Mouse (Mus musculus) stomach, embryonic 15.5 days (tissue): Measurements from ENCODE around the gene Mfsd2a. TPM values are rescaled to one million over a fixed set of nuclear protein-coding genes. Genes with fewer than 3 reads are reported as not detected.

Source experiments
- ATAC-seq: fragments of 200-750 bp; cut with Nextera tagmentation; 2 replicates; pipeline ENCODE4 v1.8.0; 2017; ENCODE audit warnings: low read depth, moderate number of reproducible peaks, moderate TSS enrichment; ENCODE audit not compliant: insufficient read depth, low FRiP score
- H3K27ac ChIP-seq: fragments of 300-500 bp; sonication (generic); 2 replicates; pipeline ENCODE4 v1.5.1; 2015; ENCODE audit warnings: mild to moderate bottlenecking, inconsistent platforms
- H3K27me3 ChIP-seq: fragments of 300-500 bp; sonication (generic); replicated peaks from 2 replicates; pipeline ENCODE4 v1.6.1; 2015; ENCODE audit warnings: inconsistent platforms
- H3K36me3 ChIP-seq: fragments of 300-500 bp; sonication (generic); 2 replicates; pipeline ENCODE4 v1.6.1; 2015; ENCODE audit warnings: inconsistent platforms
- H3K4me1 ChIP-seq: fragments of 300-500 bp; sonication (generic); 2 replicates; pipeline ENCODE4 v1.6.1; 2015; ENCODE audit warnings: inconsistent platforms
- H3K4me2 ChIP-seq: fragments of 300-500 bp; sonication (generic); 2 replicates; pipeline ENCODE4 v1.6.1; 2015; ENCODE audit warnings: mild to moderate bottlenecking, inconsistent platforms
- H3K4me3 ChIP-seq: fragments of 300-500 bp; sonication (generic); replicated peaks from 2 replicates; pipeline ENCODE4 v1.5.1; 2015; ENCODE audit warnings: inconsistent platforms
- H3K9ac ChIP-seq: fragments of 300-500 bp; sonication (generic); 2 replicates; pipeline ENCODE4 v1.6.1; 2015; ENCODE audit warnings: inconsistent platforms
- H3K9me3 ChIP-seq: fragments of 300-500 bp; sonication (generic); 2 replicates; pipeline ENCODE4 v1.6.1; 2016; ENCODE audit warnings: inconsistent platforms
- WGBS: fragments of 180-500 bp; shearing (Covaris S2); methylation state at CpG from one replicate; pipeline ENCODE4 v1.1.7; 2015; 5-methylcytosine and 5-hydroxymethylcytosine counted together
- polyA plus RNA-seq: library from polyadenylated mRNA; unstranded; fragments of >200 nt; fragmentation: Nextera tagmentation; extraction: Ambion mirVana; gene quantifications from 2 replicates; pipeline ENCODE4 v1.2.1, GENCODE M21; 2015

Mfsd2a gene
- polyA plus RNA-seq, 1 experiment from 2014 or later: 4.1 TPM

DNA sequence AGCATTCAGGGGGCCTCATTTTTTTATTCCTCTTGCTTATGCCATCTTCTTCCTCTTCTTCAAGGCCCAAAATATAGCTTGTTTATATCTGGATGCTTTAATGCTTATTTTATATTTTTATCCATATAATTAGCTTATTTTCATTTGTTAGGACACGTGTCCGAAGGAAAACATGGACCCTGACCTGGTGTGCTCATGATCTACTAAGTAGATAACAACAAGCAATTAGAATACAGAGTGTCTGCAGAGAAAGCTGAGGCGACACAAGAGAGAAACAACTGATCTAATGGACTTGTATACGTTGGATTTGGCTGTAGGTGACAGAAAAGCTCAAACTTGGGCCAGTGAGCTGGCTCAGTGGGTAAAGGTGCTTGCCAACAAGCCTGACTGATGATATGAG lies 15.9 kb upstream of the Mfsd2a start:
- Histone ChIP-seq H3K4me3 (no peak overlapping the region), H3K9ac (no peak overlapping the region), H3K27ac (no peak overlapping the region), H3K36me3 (no peaks in the 10 kb centered on the region), H3K27me3 (no peaks in the 10 kb centered on the region), H3K4me1 (no peaks in the 10 kb centered on the region), H3K9me3 (no peaks in the 10 kb centered on the region), H3K4me2 (no peak overlapping the region)
- 63% methylated on average over 4 of the region's 4 CpGs for WGBS
- no peak for ATAC-seq

DNA sequence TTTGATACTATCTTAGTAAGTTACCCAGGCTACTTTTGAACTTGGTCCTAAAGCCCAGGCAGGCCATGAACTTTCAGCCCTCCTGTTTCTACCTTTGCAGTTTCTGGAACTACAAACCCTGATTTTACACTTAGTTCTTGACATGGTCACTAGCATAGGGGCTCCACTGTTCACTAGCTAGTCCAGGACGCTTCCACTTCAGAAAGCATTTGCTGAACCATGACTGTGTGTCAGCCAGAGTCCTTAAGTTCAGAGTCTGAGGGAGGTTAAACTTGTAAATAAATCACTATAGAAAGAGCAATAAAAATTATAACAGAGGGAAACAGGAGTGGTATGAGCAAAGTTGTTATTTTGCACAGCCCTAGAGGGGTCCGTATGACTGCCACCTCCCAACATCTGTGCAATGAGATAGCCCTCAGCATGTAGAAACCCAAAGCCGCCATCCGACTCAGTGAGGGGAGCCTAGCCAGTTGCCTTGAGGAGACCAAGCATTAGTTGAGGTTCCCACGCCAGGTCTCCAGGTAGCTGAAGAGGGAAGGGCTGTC lies 14.1 kb upstream of the Mfsd2a start:
- WGBS: 79% methylated on average over 5 of the region's 5 CpGs
- Histone ChIP-seq H3K4me2 (no peak overlapping the region), H3K27ac (no peak overlapping the region), H3K9ac (no peak overlapping the region), H3K4me1 (no peaks in the 10 kb centered on the region), H3K27me3 (no peaks in the 10 kb centered on the region), H3K36me3 (no peaks in the 10 kb centered on the region), H3K4me3 (no peak overlapping the region), H3K9me3 (no peaks in the 10 kb centered on the region)
- ATAC-seq: no peak

DNA sequence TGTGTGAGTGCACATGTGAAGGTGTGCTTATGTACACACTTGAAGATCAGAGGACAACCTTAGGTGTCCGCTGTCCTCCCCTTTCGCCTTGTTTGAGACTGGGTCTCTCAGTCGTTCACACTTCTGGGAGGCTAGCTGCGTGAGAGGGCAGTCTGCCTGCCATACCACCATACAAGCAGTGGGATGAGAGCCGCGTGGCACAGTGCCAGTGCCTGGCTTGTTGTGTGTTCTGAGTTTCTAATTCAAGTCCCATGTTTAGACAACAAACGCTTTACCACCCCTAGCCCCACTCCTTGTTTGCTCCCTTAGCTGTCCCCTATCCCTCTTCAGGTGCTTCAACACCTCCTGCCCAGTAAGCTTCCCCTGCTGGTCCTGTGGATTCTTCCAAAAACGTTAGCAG lies 11.1 kb upstream of the Mfsd2a start:
- Histone ChIP-seq H3K27ac (no peak overlapping the region), H3K4me2 (no peak overlapping the region), H3K36me3 (no peaks in the 10 kb centered on the region), H3K9me3 (no peaks in the 10 kb centered on the region), H3K27me3 (no peaks in the 10 kb centered on the region), H3K9ac (no peak overlapping the region), H3K4me1 (no peaks in the 10 kb centered on the region), H3K4me3 (no peak overlapping the region)
- ATAC-seq: no peak
- 65% methylated on average over 8 of the region's 8 CpGs for WGBS

DNA sequence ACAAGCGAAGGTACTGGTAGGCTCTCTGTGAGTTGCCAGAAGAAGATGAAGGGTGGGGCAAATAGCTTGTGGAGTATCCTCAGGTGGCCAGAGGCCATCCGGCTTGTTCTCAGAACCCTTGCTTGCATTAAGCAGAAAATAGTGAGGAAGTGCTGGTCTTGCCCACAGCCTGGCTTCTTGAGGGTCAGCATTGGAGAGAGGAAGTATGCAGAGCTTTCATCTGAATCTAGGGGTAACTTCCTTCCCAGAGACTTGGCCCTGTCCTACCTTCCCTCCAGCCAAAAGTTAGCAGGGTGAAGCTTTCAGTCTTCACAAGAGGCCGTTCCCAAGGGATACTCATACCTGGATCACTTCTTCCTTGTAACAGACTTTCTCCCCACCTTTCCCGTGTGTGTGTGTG lies 10.7 kb upstream of the Mfsd2a start:
- no peak for ATAC-seq
- WGBS: 79% methylated on average over 4 of the region's 4 CpGs
- Histone ChIP-seq H3K4me2 (no peak overlapping the region), H3K27ac (no peak overlapping the region), H3K4me3 (no peak overlapping the region), H3K9me3 (no peaks in the 10 kb centered on the region), H3K27me3 (no peaks in the 10 kb centered on the region), H3K9ac (no peak overlapping the region), H3K4me1 (no peaks in the 10 kb centered on the region), H3K36me3 (no peaks in the 10 kb centered on the region)

DNA sequence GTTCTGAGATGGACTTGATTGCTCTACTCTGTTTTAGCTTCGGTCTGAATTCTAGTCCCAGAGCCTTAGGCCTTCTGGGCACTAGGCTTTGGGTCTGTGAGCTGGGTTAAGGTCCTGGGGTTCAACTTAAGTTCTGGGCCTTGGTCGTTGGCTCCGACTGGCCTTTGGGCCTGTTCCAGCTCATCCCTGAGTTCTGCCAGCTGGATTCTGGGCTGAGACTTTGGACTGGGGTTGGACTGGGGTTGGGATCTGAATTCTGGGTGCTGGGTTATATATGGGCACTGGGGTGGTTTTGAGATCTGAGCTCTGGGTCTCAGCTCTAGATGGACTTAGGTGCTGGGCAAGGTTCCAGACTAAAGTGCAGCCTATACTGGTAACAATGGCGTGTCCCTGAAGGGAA lies 10.2 kb upstream of the Mfsd2a start:
- Histone ChIP-seq H3K27ac (no peak overlapping the region), H3K9ac (no peak overlapping the region), H3K4me3 (no peak overlapping the region), H3K4me2 (no peak overlapping the region), H3K4me1 (no peaks in the 10 kb centered on the region), H3K27me3 (no peaks in the 10 kb centered on the region), H3K36me3 (no peaks in the 10 kb centered on the region), H3K9me3 (no peaks in the 10 kb centered on the region)
- ATAC-seq: no peak
- 78% methylated on average over 4 of the region's 4 CpGs for WGBS

DNA sequence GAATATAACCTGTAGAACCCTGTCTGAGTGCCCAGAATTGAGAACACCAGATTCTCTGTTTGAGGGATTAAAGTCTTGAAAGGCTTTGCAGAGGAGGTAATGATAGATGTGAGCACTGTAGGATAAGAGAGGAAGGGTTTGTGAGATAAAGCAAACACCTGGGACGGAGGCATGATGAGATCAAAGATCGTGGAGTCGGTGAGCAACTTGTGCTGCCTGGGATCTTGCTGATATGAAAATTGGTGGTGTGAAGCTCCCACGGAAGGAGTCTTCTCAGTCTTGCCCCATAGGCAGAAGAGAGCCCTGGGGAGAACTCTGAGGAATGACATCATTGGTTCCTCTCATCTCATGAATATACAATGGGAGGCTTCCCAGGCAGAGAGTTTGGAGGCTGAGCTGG lies 7.1 kb upstream of the Mfsd2a start:
- WGBS: 56% methylated on average over 4 of the region's 4 CpGs
- ATAC-seq: no peak

DNA sequence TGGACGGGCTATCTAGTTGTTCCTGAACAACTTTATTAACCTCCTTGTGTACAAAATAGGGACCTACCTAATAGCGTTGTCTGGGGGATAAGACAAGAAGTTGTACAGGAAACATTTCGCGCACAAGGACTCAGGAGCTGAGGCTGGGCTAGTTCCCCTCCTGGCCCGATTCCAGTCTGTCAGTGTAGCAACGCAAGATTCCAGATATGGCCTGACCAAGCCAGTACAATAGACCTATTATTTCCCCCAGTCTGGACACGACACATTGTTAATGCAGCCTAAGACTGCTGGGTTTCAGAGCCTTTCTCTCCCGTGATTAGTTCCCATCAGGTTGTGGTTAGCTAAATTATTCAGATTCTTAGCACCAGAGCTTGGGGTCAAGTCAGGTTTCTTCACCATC lies 1.8 kb upstream of the Mfsd2a start:
- ATAC-seq: peak; percentile 33; the same call in 1 of the 2 replicates
- 48% methylated on average over 8 of the region's 8 CpGs for WGBS

More for the DNA sequence above, 7.1 kb upstream of the Mfsd2a start:
- Histone ChIP-seq H3K4me3 (no peak overlapping the region), H3K27ac (no peak overlapping the region), H3K9me3 (no peaks in the 10 kb centered on the region), H3K4me2 (no peak overlapping the region), H3K4me1 (no peaks in the 10 kb centered on the region), H3K9ac (no peak overlapping the region), H3K36me3 (no peaks in the 10 kb centered on the region), H3K27me3 (no peaks in the 10 kb centered on the region)

DNA sequence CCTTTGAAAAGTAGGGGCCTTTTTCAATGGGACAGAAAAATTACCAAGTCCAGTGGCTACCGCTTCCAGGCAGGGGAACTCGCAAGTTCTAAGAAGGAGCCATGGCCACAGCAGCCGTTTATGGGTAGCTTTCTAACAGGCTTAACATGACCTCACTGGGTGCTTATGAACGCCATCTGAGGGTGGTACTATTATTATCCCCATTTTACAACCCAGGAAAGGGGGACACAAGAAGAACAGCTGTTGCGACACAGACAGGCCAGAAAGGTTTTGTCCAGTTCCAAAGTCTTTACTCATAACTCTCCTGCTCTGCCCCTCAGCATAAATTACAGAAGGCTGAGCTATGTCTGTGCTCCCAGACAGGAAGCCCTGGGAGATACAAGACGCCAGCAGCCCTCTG lies 601 bp upstream of the Mfsd2a start:
- Histone ChIP-seq H3K4me2 (peak overlapping the region; percentile 100), H3K4me1 (peaks cover 21% of the 10 kb centered on the region), H3K9me3 (no peaks in the 10 kb centered on the region), H3K9ac (no peak overlapping the region), H3K27me3 (peaks cover 10% of the 10 kb centered on the region; the same call in 1 of the 2 replicates), H3K27ac (no peak overlapping the region), H3K4me3 (peak overlapping the region; percentile 58; the same call in 1 of the 2 replicates), H3K36me3 (no peaks in the 10 kb centered on the region)
- no peak for ATAC-seq
- 54% methylated on average over 6 of the region's 6 CpGs for WGBS

More for the DNA sequence above, 1.8 kb upstream of the Mfsd2a start:
- no peak overlapping the region for H3K4me2 ChIP-seq
- H3K9me3 ChIP-seq: no peaks in the 10 kb centered on the region
- H3K36me3 ChIP-seq: no peaks in the 10 kb centered on the region
- no peak overlapping the region for H3K27ac ChIP-seq
- peaks cover 21% of the 10 kb centered on the region for H3K4me1 ChIP-seq
- no peak overlapping the region for H3K4me3 ChIP-seq
- peaks cover 10% of the 10 kb centered on the region; the same call in 1 of the 2 replicates for H3K27me3 ChIP-seq
- no peak overlapping the region for H3K9ac ChIP-seq

DNA sequence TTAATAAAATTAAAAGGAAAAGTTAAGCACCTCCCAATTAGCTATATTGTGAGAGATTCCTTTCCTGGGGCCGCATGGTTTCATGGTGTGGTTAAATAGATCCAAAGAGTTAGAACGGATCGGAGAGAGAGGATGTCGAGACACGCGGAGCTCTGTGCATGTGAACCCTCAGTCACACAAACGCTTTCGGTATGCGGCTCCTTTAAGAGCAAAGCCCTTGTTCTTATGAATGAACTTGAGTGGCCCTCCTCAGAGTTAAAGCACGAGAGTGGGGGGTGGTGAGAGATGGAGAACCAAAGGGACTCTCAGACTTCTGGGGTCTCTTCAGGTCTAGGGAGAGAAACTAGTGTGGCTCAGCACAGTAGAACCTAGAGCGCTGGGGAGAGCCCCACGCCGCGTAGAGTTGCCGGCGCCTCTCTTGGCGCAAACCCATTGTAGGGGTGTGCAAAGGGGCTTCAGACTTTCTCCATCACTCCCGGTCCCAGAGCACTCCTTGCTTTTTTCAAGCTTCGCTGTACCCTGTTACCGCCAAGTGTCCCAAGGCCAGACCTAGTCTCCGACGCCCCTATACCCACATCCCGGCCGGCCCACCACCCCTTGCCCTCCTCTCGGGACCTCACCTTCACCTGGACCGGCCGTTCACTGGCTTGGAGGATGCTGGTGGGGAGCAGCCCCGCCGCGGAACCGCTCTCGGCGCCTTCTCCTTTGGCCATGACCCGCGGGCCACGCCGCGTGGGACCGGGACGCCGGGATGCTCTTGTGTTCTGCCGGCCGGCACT lies 478 bp downstream of the Mfsd2a start:
- Histone ChIP-seq H3K4me3 (peak overlapping the region; percentile 58), H3K9ac (0 out of 2 replicates have a peak overlapping the region, but pooled peaks have one; percentile 41), H3K27me3 (peaks cover 10% of the 10 kb centered on the region; the same call in 1 of the 2 replicates), H3K4me2 (peak overlapping the region; percentile 100), H3K36me3 (no peaks in the 10 kb centered on the region), H3K27ac (peak overlapping the region; percentile 4; the same call in 1 of the 2 replicates), H3K9me3 (no peaks in the 10 kb centered on the region), H3K4me1 (peaks cover 26% of the 10 kb centered on the region)
- peak; percentile 16 for ATAC-seq
- under 1% methylated on average over 43 of the region's 43 CpGs for WGBS

DNA sequence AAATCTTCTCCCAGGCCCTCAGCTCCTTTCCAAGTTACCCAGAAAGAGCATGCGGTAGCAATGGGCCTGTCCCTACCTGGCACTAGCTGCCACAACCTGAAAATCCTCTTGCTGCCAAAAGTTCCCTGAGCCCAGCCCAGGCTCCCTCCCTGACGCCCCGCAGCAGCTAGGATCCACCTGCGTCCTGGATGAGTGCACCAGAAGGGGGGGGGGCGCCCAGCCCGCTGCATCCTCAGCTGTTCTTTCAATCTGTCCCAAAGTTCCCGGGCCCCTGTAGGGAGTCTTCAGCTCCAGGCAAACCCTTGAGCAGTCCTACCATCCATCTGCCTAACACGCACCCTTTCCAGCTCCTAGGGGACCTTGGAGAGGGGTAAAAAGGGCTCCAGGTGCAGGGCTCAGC lies 1.2 kb downstream of the Mfsd2a start:
- no peaks in the 10 kb centered on the region for H3K36me3 ChIP-seq
- H3K4me3 ChIP-seq: peak overlapping the region; percentile 58
- no peaks in the 10 kb centered on the region for H3K9me3 ChIP-seq
- WGBS: 19% methylated on average over 8 of the region's 8 CpGs
- no peak overlapping the region for H3K9ac ChIP-seq
- H3K4me1 ChIP-seq: peaks cover 33% of the 10 kb centered on the region
- H3K4me2 ChIP-seq: peak overlapping the region; percentile 100
- peaks cover 10% of the 10 kb centered on the region; the same call in 1 of the 2 replicates for H3K27me3 ChIP-seq
- no peak for ATAC-seq
- H3K27ac ChIP-seq: no peak overlapping the region

DNA sequence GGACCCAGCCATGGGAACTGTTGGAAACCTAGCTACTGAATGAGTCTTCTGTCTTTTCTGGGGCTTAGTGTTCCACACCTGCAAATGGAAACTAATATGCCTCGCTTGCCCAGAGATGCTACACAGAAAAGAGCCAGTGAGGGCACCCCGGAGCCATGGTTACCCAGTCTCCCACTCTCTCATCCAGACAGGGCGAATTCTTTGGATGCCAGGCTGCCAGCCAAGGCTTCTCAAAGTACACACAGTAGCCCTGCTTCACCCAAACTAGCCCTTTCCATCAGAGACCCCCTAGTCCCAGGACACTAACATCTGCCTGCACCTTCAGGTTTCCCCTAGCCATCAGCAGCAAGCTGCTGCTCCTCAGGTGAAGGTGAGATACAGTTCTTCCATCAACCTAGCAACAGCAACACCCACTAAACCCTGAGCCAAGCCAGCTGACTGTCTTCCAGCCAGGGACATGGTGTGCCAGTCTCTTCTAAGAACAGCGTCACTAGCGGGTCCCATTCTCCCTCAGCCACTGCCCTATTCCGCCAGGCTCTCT lies 2.4 kb downstream of the Mfsd2a start:
- H3K9me3 ChIP-seq: no peaks in the 10 kb centered on the region
- no peak for ATAC-seq
- WGBS: 86% methylated on average over 6 of the region's 6 CpGs
- H3K9ac ChIP-seq: no peak overlapping the region
- H3K4me1 ChIP-seq: peaks cover 34% of the 10 kb centered on the region
- H3K4me3 ChIP-seq: no peak overlapping the region
- H3K27me3 ChIP-seq: peaks cover 10% of the 10 kb centered on the region; the same call in 1 of the 2 replicates
- no peak overlapping the region for H3K4me2 ChIP-seq
- H3K27ac ChIP-seq: no peak overlapping the region
- H3K36me3 ChIP-seq: no peaks in the 10 kb centered on the region

DNA sequence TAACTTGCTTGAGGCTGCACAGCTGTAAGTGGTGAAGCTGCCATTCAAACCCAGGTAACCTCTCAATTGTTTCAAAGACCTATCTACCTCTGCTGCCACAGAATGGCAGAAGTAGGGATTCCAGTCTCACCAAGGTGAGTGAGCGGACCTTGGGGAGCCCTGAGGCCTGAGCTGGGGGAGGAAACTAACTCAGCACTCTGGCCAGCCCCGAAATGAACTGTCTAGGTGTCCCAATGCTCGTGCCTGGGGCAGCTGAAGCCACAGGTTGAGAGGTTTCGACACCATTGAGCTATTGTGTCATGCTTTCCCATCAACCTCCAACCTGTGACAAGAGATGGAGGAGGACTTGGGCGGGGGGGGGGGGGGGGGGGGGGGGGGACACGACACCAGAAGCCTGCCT lies 4.7 kb downstream of the Mfsd2a start:
- Histone ChIP-seq H3K9ac (no peak overlapping the region), H3K9me3 (no peaks in the 10 kb centered on the region), H3K36me3 (no peaks in the 10 kb centered on the region), H3K27ac (no peak overlapping the region), H3K4me2 (no peak overlapping the region), H3K27me3 (0 out of 2 replicates have a peak, but pooled peaks cover 7% of the 10 kb centered on the region), H3K4me3 (no peak overlapping the region), H3K4me1 (peaks cover 26% of the 10 kb centered on the region)
- 87% methylated on average over 4 of the region's 6 CpGs for WGBS
- ATAC-seq: no peak
